Mouse (Mus musculus): ENCODE results near the gene Mapkbp1. TPM values are rescaled to one million over a fixed set of nuclear protein-coding genes. Genes with fewer than 3 reads are reported as not detected.

The Mapkbp1 gene
- polyA plus RNA-seq, 1 experiment, result 13.4 TPM

DNA sequence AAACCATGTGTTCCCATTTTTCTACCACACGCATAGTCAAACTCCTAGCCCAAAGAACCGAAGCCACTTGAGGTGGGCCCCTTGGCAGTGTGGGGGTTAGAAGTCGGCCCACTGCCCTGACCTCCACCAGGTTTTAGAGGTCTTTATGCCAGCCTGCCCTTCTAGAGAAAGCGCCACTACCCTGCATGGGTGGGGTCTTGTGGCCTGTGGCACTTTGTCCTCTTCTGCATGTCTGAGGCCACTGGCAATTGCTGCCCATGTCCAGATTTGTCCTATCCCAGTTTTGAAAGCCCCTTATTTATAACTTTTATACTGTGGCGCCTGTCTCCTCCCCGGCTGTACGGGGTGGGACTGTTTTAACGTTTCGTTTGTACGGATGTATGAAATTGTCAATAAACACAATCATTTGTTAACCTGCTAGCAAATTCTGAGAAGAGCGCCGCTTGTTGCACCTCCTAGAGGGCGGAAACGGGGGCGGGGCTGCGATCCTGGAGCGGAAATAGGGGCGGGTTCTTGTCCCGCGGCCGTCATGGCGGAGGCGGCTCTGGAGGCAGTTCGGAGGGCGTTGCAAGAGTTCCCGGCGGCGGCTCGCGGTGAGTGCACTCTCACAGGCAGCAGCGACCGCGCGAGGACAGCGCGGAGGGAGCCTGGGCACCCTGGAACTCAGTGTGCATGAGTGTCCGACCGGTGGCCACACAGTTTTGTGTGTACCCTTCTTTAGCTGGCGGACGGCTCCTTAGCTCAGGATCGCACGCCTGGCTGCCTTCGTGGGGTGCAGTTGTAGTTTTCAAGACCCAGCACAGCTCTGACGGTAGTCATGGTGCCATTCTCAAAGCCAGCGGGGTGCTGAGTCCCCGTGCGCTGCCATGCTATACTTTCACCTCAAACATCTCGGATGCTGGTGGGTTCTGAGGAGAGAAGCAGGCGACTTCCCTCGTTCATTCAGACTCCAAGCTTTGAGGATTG lies 54.8 kb downstream of the Mapkbp1 start, which contains the start of the genes Jmjd7 and Gm28042:
TSS of gene Jmjd7 (plus strand) at position 500 of the 966 bp plus-strand sequence.
TSS of gene Gm28042 (plus strand) at position 510 of the 966 bp plus-strand sequence.
- no peak within 1 kb of the TSS for H3K27ac ChIP-seq (ENCODE audit: insufficient read depth, low read length)
- H3K27me3 ChIP-seq (ENCODE audit: control insufficient read depth, insufficient read depth, low read length, poor library complexity, severe bottlenecking), result no peaks in the 10 kb centered on the region
- no peaks in the 10 kb centered on the region for H3K9me3 ChIP-seq (replicated peaks; ENCODE audit: control insufficient read depth, insufficient read depth, low read length, poor library complexity, severe bottlenecking)
- H3K4me3 ChIP-seq (ENCODE audit: low read depth, low read length), result peak within 1 kb of the TSS; percentile 91
- peaks cover 4% of the 10 kb centered on the region; the same call in 1 of the 2 replicates for H3K36me3 ChIP-seq (ENCODE audit: control insufficient read depth, insufficient read depth, low read length, poor library complexity, severe bottlenecking)
- TF ChIP-seq CTCF (IDR thresholded peaks at IDR 0.05; ENCODE audit: low read depth, low read length) (no peak), EP300 (IDR thresholded peaks at IDR 0.05; ENCODE audit: insufficient read depth, low read depth, low read length) (no peak), POLR2A (IDR thresholded peaks at IDR 0.05; ENCODE audit: insufficient read depth, low read length) (no peak)
- no peaks in the 10 kb centered on the region for H3K4me1 ChIP-seq (ENCODE audit: control insufficient read depth, insufficient read depth, low read length)
- peak within 1 kb of the TSS; percentile 88 for H3K9ac ChIP-seq (ENCODE audit: low read depth, poor library complexity, severe bottlenecking)

DNA sequence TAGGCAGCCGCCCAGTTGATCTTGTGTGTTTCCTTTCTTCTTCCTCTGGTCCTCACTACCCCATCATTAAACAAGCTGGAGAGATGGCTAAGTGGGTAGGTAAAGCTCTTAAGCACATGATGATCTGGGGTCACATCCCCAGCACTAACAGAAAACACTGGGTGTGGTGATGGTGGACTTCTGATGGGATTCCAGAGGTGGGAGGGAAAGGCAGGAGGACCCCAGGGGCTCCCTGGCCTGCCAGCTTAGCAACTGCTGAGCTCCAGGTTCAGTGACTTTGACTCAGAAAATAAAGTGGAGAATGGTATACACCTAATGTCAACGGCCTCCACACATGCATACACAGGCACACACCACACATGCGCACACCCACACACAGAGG lies 55.4 kb downstream of the Mapkbp1 start:
- Histone ChIP-seq H3K9me3 (replicated peaks; ENCODE audit: control insufficient read depth, insufficient read depth, low read length, poor library complexity, severe bottlenecking) (no peaks in the 10 kb centered on the region), H3K9ac (ENCODE audit: low read depth, poor library complexity, severe bottlenecking) (peak overlapping the region; percentile 88), H3K4me3 (ENCODE audit: low read depth, low read length) (peak overlapping the region; percentile 91), H3K27me3 (ENCODE audit: control insufficient read depth, insufficient read depth, low read length, poor library complexity, severe bottlenecking) (no peaks in the 10 kb centered on the region), H3K4me1 (ENCODE audit: control insufficient read depth, insufficient read depth, low read length) (no peaks in the 10 kb centered on the region), H3K36me3 (ENCODE audit: control insufficient read depth, insufficient read depth, low read length, poor library complexity, severe bottlenecking) (peaks cover 4% of the 10 kb centered on the region; the same call in 1 of the 2 replicates), H3K27ac (ENCODE audit: insufficient read depth, low read length) (no peak overlapping the region)
- no peak for TF ChIP-seq POLR2A (IDR thresholded peaks at IDR 0.05; ENCODE audit: insufficient read depth, low read length)
- no peak for TF ChIP-seq CTCF (IDR thresholded peaks at IDR 0.05; ENCODE audit: low read depth, low read length)

DNA sequence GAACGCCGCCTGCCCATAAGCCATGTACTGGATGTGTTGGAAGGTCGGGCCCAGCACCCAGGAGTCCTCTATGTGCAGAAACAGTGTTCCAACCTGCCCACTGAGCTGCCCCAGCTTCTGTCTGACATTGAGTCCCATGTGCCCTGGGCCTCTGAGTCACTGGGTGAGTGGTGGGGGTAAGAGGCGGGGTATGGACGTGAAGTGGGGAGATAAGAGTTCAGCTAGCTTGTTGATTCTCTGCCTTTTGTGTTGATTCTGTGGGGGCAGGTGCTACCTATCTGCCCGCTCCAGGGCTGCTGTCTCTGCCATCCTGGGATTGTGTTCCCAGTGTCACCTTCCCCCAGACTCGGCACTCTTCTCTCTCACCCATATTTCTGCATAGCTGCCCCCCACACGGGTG lies 57.9 kb downstream of the Mapkbp1 start:
- H3K27ac ChIP-seq (ENCODE audit: insufficient read depth, low read length), result no peak overlapping the region
- no peak for TF ChIP-seq CTCF (IDR thresholded peaks at IDR 0.05; ENCODE audit: low read depth, low read length)
- no peak for TF ChIP-seq EP300 (IDR thresholded peaks at IDR 0.05; ENCODE audit: insufficient read depth, low read depth, low read length)
- TF ChIP-seq POLR2A (IDR thresholded peaks at IDR 0.05; ENCODE audit: insufficient read depth, low read length), result no peak
- H3K27me3 ChIP-seq (ENCODE audit: control insufficient read depth, insufficient read depth, low read length, poor library complexity, severe bottlenecking), result no peaks in the 10 kb centered on the region
- H3K36me3 ChIP-seq (ENCODE audit: control insufficient read depth, insufficient read depth, low read length, poor library complexity, severe bottlenecking), result peaks cover 4% of the 10 kb centered on the region; the same call in 1 of the 2 replicates
- H3K4me3 ChIP-seq (ENCODE audit: low read depth, low read length), result no peak overlapping the region
- H3K9me3 ChIP-seq (replicated peaks; ENCODE audit: control insufficient read depth, insufficient read depth, low read length, poor library complexity, severe bottlenecking), result no peaks in the 10 kb centered on the region
- no peaks in the 10 kb centered on the region for H3K4me1 ChIP-seq (ENCODE audit: control insufficient read depth, insufficient read depth, low read length)
- no peak overlapping the region for H3K9ac ChIP-seq (ENCODE audit: low read depth, poor library complexity, severe bottlenecking)

DNA sequence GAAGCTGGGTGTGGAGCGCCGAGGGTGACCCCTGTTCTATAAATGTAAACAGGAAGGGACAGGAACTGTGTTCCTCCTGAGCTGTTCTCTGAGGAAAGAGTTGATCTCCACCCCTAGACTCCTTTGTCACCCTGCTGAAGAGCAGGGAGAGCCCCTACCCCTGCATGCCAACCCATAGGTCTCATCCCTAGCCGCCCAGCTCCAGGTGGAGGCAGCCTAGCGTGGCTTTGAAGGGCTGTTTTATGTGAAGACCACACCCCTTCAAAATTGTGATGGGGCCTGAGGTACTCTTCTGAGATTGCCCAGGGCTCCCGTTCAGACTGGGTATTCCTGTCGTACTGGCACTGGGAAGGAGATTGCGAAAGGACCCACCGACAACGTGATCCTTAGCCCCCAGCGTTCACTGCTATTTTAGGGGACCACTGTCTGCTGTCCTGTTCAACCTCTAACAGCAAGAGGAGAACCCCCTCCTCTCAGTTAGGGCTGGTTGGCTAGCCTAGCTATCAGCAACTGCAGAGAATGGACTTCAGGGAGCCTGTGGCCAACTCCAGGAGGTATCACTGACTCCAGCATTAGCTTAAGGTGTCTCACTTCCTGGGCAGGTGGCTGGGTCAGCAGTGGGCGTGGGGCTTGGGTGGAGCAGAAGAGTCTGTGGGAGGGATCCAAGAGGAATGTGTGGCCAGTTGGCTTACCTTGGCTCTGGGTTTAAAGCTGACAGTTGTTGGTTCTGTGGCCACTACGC lies 60.4 kb downstream of the Mapkbp1 start, which contains the start of gene Pla2g4b:
TSS of gene Pla2g4b (plus strand) at position 692 of the 742 bp plus-strand sequence.
- no peak within 1 kb of the TSS for H3K4me3 ChIP-seq (ENCODE audit: low read depth, low read length)
- no peaks in the 10 kb centered on the region for H3K9me3 ChIP-seq (replicated peaks; ENCODE audit: control insufficient read depth, insufficient read depth, low read length, poor library complexity, severe bottlenecking)
- peaks cover 4% of the 10 kb centered on the region; the same call in 1 of the 2 replicates for H3K36me3 ChIP-seq (ENCODE audit: control insufficient read depth, insufficient read depth, low read length, poor library complexity, severe bottlenecking)
- H3K27ac ChIP-seq (ENCODE audit: insufficient read depth, low read length), result no peak within 1 kb of the TSS
- H3K4me1 ChIP-seq (ENCODE audit: control insufficient read depth, insufficient read depth, low read length), result no peaks in the 10 kb centered on the region
- TF ChIP-seq POLR2A (IDR thresholded peaks at IDR 0.05; ENCODE audit: insufficient read depth, low read length) (no peak), CTCF (IDR thresholded peaks at IDR 0.05; ENCODE audit: low read depth, low read length) (no peak), EP300 (IDR thresholded peaks at IDR 0.05; ENCODE audit: insufficient read depth, low read depth, low read length) (no peak)
- no peaks in the 10 kb centered on the region for H3K27me3 ChIP-seq (ENCODE audit: control insufficient read depth, insufficient read depth, low read length, poor library complexity, severe bottlenecking)
- no peak within 1 kb of the TSS for H3K9ac ChIP-seq (ENCODE audit: low read depth, poor library complexity, severe bottlenecking)

DNA sequence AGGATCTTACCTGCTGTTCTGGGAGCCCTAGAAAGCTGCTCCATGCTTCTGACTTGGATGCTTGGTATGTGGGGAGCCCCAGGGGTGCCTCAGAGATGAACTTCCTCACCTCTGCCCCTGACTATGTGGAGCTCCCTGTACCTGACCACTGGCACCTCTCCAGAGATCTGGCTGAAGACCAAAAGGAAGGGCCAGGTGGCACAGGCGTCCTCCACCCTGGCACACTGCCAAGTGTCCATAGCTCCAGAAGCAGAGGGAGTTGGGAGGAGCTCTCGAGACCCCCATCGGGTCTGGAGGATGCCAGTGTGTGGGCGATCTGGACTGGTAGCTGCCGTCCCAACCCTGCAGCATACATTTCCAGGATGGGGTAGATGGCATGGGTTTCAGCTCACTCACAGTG lies 61.2 kb downstream of the Mapkbp1 start:
- no peaks in the 10 kb centered on the region for H3K4me1 ChIP-seq (ENCODE audit: control insufficient read depth, insufficient read depth, low read length)
- H3K9ac ChIP-seq (ENCODE audit: low read depth, poor library complexity, severe bottlenecking), result no peak overlapping the region
- TF ChIP-seq POLR2A (IDR thresholded peaks at IDR 0.05; ENCODE audit: insufficient read depth, low read length) (no peak), CTCF (IDR thresholded peaks at IDR 0.05; ENCODE audit: low read depth, low read length) (no peak), EP300 (IDR thresholded peaks at IDR 0.05; ENCODE audit: insufficient read depth, low read depth, low read length) (no peak)
- no peaks in the 10 kb centered on the region for H3K27me3 ChIP-seq (ENCODE audit: control insufficient read depth, insufficient read depth, low read length, poor library complexity, severe bottlenecking)
- no peak overlapping the region for H3K4me3 ChIP-seq (ENCODE audit: low read depth, low read length)
- H3K9me3 ChIP-seq (replicated peaks; ENCODE audit: control insufficient read depth, insufficient read depth, low read length, poor library complexity, severe bottlenecking), result no peaks in the 10 kb centered on the region
- H3K27ac ChIP-seq (ENCODE audit: insufficient read depth, low read length), result no peak overlapping the region
- peaks cover 4% of the 10 kb centered on the region; the same call in 1 of the 2 replicates for H3K36me3 ChIP-seq (ENCODE audit: control insufficient read depth, insufficient read depth, low read length, poor library complexity, severe bottlenecking)

Data from ES-Bruce4 (cell line).